Mouse (Mus musculus) heart, adult 2 months (tissue): ENCODE results near the gene Rpl13a. TPM values are rescaled to one million over a fixed set of nuclear protein-coding genes. Genes with fewer than 3 reads are reported as not detected.

Experiments
- DNase-seq, 2 experiments: peaks; one replicate each; pipeline ENCODE4 v3.0.0; 2021
- H3K27ac ChIP-seq: fragments of 200-600 bp; 2 replicates; pipeline ENCODE4 v1.8.1; 2022
- H3K27me3 ChIP-seq: fragments of 200-500 bp; 2 replicates; pipeline ENCODE4 v1.6.1; 2012; ENCODE audit warnings: mild to moderate bottlenecking, low read length, inconsistent platforms, mixed read lengths; ENCODE audit not compliant: control insufficient read depth, insufficient read depth
- H3K36me3 ChIP-seq: fragments of 200-500 bp; 2 replicates; pipeline ENCODE4 v1.6.1; 2012; ENCODE audit warnings: low read length, inconsistent platforms; ENCODE audit not compliant: control insufficient read depth, insufficient read depth
- H3K4me1 ChIP-seq: fragments of 200-500 bp; 2 replicates; pipeline ENCODE4 v1.6.1; 2011; ENCODE audit warnings: low read length; ENCODE audit not compliant: control insufficient read depth, insufficient read depth
- H3K4me3 ChIP-seq: fragments of 200-600 bp; 2 replicates; pipeline ENCODE4 v1.8.1; 2022
- H3K79me2 ChIP-seq: fragments of 200-500 bp; replicated peaks from 2 replicates; pipeline ENCODE4 v1.6.1; 2012; ENCODE audit warnings: mild to moderate bottlenecking, inconsistent platforms, low read length, moderate library complexity, mixed read lengths; ENCODE audit not compliant: control insufficient read depth, insufficient read depth
- H3K9ac ChIP-seq: fragments of 200-500 bp; 2 replicates; pipeline ENCODE4 v1.6.1; 2012; ENCODE audit warnings: low read depth, mild to moderate bottlenecking, control low read depth, inconsistent platforms, low read length, mixed read lengths
- CTCF ChIP-seq: fragments of 200-600 bp; IDR thresholded peaks from 2 replicates; pipeline ENCODE4 v1.8.1; 2022; ENCODE audit warnings: antibody characterized with exemption, mild to moderate bottlenecking, moderate library complexity
- EP300 ChIP-seq: fragments of 200-500 bp; IDR thresholded peaks from 2 replicates; pipeline ENCODE4 v1.6.1; 2011; ENCODE audit warnings: low read depth, low read length, control low read depth; ENCODE audit not compliant: insufficient read depth
- POLR2A ChIP-seq: fragments of 200-500 bp; IDR thresholded peaks from 2 replicates; pipeline ENCODE4 v1.6.1; 2011; ENCODE audit warnings: mild to moderate bottlenecking, low read depth, low read length, control low read depth; ENCODE audit not compliant: insufficient read depth
- WGBS: fragments of 180-500 bp; shearing (Covaris S2); methylation state at CpG from one replicate; pipeline ENCODE4 v1.1.7; 2018; 5-methylcytosine and 5-hydroxymethylcytosine counted together
- intact Hi-C: fragments of 180-260 bp; cut with DNase I; formaldehyde crosslinking; loops from one replicate; pipeline ENCODE4 v1.15.1; 2025
- polyA plus RNA-seq: library from polyadenylated mRNA; depleted of rRNA; stranded (reverse); fragments of >200 nt; gene quantifications from 2 replicates; pipeline ENCODE4 v1.2.3, GENCODE M21; 2012
- total RNA-seq, 2 experiments: library from RNA; stranded (reverse); gene quantifications; 2 replicates each; pipeline ENCODE4 v1.2.3; 2021

Rpl13a gene
- total and polyA plus RNA-seq, 3 experiments: 561 to 915 (median 659) TPM

GRCm38 (mm10) chr7:45103652-45104180 is 24.8 kb downstream of the Rpl13a start, which contains the start of gene Fcgrt:
TSS of gene Fcgrt (minus strand) at chr7:45103851.
- peak within 1 kb of the TSS; percentile 95 for H3K27ac ChIP-seq
- peak within 1 kb of the TSS; percentile 78 for H3K9ac ChIP-seq
- DNase-seq: peak; percentile 93 to 96
- peak within 1 kb of the TSS; percentile 54 for H3K4me3 ChIP-seq
- WGBS: 2% methylated on average over 7 of the region's 7 CpGs
- H3K36me3 ChIP-seq: 0 out of 2 replicates have a peak, but pooled peaks cover 4% of the 10 kb centered on the region
- TF ChIP-seq EP300 (peak; percentile 74), POLR2A (peak; percentile 97), CTCF (no peak)
- peaks cover 16% of the 10 kb centered on the region for H3K4me1 ChIP-seq
- intact Hi-C loops: loop anchor here (2.0 kb wide), 2 partner anchors 17 to 21 kb away; no protein-coding TSS in a partner anchor
- peaks cover 2% of the 10 kb centered on the region for H3K79me2 ChIP-seq
- H3K27me3 ChIP-seq: no peaks in the 10 kb centered on the region

- intact Hi-C loops: loop anchor here (2.0 kb wide), 2 partner anchors 18 to 20 kb away; no protein-coding TSS in a partner anchor
- peak; percentile 57 to 64 for DNase-seq
- 31% methylated on average over 9 of the region's 9 CpGs for WGBS
Measured at GRCm38 (mm10) chr7:45102940-45103585, 25.5 kb downstream of the Rpl13a start.

DNA sequence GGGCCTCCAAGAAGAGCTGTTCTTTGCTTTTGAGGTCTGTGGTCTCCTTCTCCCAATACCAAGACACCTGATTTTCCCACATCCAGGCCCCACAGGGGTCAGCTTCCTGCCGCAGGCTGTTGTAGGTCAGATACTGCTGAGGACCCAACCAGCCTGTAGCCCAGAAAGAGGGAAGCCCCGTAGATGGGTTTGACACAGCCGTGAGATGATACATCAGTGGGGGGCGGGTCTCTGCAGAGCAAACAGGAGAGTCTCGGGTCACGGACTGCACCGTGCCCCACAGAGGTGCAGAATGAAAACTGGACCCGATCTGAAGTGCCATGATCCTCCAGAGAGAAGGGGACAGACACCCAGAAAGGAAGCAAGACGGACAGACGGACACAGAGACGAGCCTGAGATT is 26.1 kb downstream of the Rpl13a start:
- intact Hi-C loops: loop anchor here (2.0 kb wide), 2 partner anchors 18 to 20 kb away; no protein-coding TSS in a partner anchor
- peak overlapping the region; percentile 25; the same call in 1 of the 2 replicates for H3K9ac ChIP-seq
- H3K36me3 ChIP-seq: 0 out of 2 replicates have a peak, but pooled peaks cover 4% of the 10 kb centered on the region
- DNase-seq: no peak
- TF ChIP-seq CTCF (no peak), EP300 (0 out of 2 replicates have a peak, but pooled peaks have one; percentile 6), POLR2A (no peak)
- peaks cover 2% of the 10 kb centered on the region for H3K79me2 ChIP-seq
- peak overlapping the region; percentile 54 for H3K4me3 ChIP-seq
- no peaks in the 10 kb centered on the region for H3K27me3 ChIP-seq
- peaks cover 16% of the 10 kb centered on the region for H3K4me1 ChIP-seq
- H3K27ac ChIP-seq: peak overlapping the region; percentile 95
- 69% methylated on average over 11 of the region's 11 CpGs for WGBS

More at GRCm38 (mm10) chr7:45102940-45103585, 25.5 kb downstream of the Rpl13a start:
- Histone ChIP-seq H3K4me3 (peak overlapping the region; percentile 54), H3K27me3 (no peaks in the 10 kb centered on the region), H3K79me2 (peaks cover 2% of the 10 kb centered on the region), H3K9ac (peak overlapping the region; percentile 78), H3K36me3 (0 out of 2 replicates have a peak, but pooled peaks cover 4% of the 10 kb centered on the region), H3K4me1 (peaks cover 16% of the 10 kb centered on the region), H3K27ac (peak overlapping the region; percentile 95)
- TF ChIP-seq POLR2A (peak; percentile 38; the same call in 1 of the 2 replicates), EP300 (0 out of 2 replicates have a peak, but pooled peaks have one; percentile 2), CTCF (0 out of 2 replicates have a peak, but pooled peaks have one; percentile 3)

- Histone ChIP-seq H3K79me2 (peaks cover 2% of the 10 kb centered on the region), H3K9ac (no peak overlapping the region), H3K4me1 (peaks cover 16% of the 10 kb centered on the region), H3K4me3 (no peak overlapping the region), H3K27ac (no peak overlapping the region; the same call in 1 of the 2 replicates), H3K27me3 (no peaks in the 10 kb centered on the region), H3K36me3 (0 out of 2 replicates have a peak, but pooled peaks cover 4% of the 10 kb centered on the region)
- TF ChIP-seq POLR2A (no peak), EP300 (no peak), CTCF (no peak)
- DNase-seq: no peak
- intact Hi-C loops: no loop called here
- WGBS: 93% methylated on average over 6 of the region's 6 CpGs
Measured at GRCm38 (mm10) chr7:45100046-45100445, 28.5 kb downstream of the Rpl13a start.

DNA sequence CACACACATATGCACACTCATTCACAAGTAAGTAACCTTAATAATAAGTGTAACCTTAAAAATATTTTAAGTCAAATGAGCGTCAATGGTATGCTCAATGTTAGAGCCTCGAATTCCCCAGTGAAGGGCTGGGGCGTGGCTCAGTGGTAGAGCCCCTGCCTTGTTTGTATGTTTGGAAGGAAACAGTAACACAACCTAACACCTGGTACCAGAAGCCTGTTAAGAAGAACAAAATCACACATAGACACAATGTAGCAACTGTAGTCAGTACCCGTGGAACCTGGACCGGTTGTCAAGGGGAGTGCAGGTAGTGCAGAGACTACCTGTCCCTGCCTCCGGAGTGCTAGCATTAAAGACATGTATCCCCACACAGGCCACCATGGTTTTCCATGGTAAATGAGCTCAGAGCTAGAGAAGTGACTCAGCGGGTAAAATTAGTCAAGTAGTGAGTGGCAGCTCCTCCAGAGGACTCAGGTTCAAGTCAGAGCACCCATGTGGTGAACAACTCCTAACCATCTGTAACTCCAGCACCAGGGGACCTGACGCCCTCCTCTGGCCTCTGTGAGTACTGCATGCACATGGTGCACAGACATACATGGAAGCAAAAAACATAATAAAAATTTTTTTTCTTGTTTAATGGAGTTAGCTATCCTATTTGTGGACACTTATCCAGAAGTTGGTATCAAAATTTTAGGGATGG is 29.9 kb downstream of the Rpl13a start:
- DNase-seq: no peak
- no peak overlapping the region for H3K9ac ChIP-seq
- H3K36me3 ChIP-seq: 0 out of 2 replicates have a peak, but pooled peaks cover 4% of the 10 kb centered on the region
- 88% methylated on average over 8 of the region's 8 CpGs for WGBS
- H3K4me1 ChIP-seq: peaks cover 10% of the 10 kb centered on the region
- no peaks in the 10 kb centered on the region for H3K27me3 ChIP-seq
- no peak overlapping the region for H3K27ac ChIP-seq
- TF ChIP-seq POLR2A (no peak), EP300 (no peak), CTCF (peak; percentile 57)
- no peak overlapping the region for H3K4me3 ChIP-seq
- intact Hi-C loops: no loop called here
- H3K79me2 ChIP-seq: peaks cover 2% of the 10 kb centered on the region
